Mouse (Mus musculus): ENCODE measurements around the gene Majin. TPM values are rescaled to one million over a fixed set of nuclear protein-coding genes. Genes with fewer than 3 reads are reported as not detected.

The Majin gene
- polyA plus RNA-seq, 1 experiment, result 0.08 TPM

- DNase-seq, result no peak
- Histone ChIP-seq H3K27ac (ENCODE audit: insufficient read depth, low read length) (no peak overlapping the region), H3K27me3 (ENCODE audit: control insufficient read depth, insufficient read depth, low read length) (no peaks in the 10 kb centered on the region), H3K4me3 (replicated peaks; ENCODE audit: insufficient read depth, low read depth, low read length) (no peak overlapping the region), H3K4me1 (ENCODE audit: control insufficient read depth, insufficient read depth, low read length) (peaks cover 13% of the 10 kb centered on the region)
- TF ChIP-seq POLR2A (IDR thresholded peaks at IDR 0.05; ENCODE audit: borderline replicate concordance, insufficient read depth, low read length) (no peak), CTCF (IDR thresholded peaks at IDR 0.05; ENCODE audit: borderline replicate concordance, insufficient read depth, low read depth, low read length) (no peak)
These were observed 54.6 kb downstream of the Majin start for GRCm38 (mm10) chr19:6238740-6239139.

- no peak overlapping the region for H3K27ac ChIP-seq (ENCODE audit: insufficient read depth, low read length)
- TF ChIP-seq POLR2A (IDR thresholded peaks at IDR 0.05; ENCODE audit: borderline replicate concordance, insufficient read depth, low read length) (no peak), CTCF (IDR thresholded peaks at IDR 0.05; ENCODE audit: borderline replicate concordance, insufficient read depth, low read depth, low read length) (no peak)
- 77% methylated on average over 1 of the region's 1 CpGs for WGBS
- H3K27me3 ChIP-seq (ENCODE audit: control insufficient read depth, insufficient read depth, low read length), result no peaks in the 10 kb centered on the region
- DNase-seq, result no peak
- peaks cover 13% of the 10 kb centered on the region for H3K4me1 ChIP-seq (ENCODE audit: control insufficient read depth, insufficient read depth, low read length)
- H3K4me3 ChIP-seq (replicated peaks; ENCODE audit: insufficient read depth, low read depth, low read length), result no peak overlapping the region
These were observed 55.9 kb downstream of the Majin start for GRCm38 (mm10) chr19:6240136-6240535.

- no peak overlapping the region for H3K27ac ChIP-seq (ENCODE audit: insufficient read depth, low read length)
- 38% methylated on average over 5 of the region's 5 CpGs for WGBS
- H3K4me1 ChIP-seq (ENCODE audit: control insufficient read depth, insufficient read depth, low read length), result peaks cover 13% of the 10 kb centered on the region
- TF ChIP-seq CTCF (IDR thresholded peaks at IDR 0.05; ENCODE audit: borderline replicate concordance, insufficient read depth, low read depth, low read length), result no peak
- no peak overlapping the region for H3K4me3 ChIP-seq (replicated peaks; ENCODE audit: insufficient read depth, low read depth, low read length)
- DNase-seq, result no peak
- no peaks in the 10 kb centered on the region for H3K27me3 ChIP-seq (ENCODE audit: control insufficient read depth, insufficient read depth, low read length)
These were observed 56.5 kb downstream of the Majin start for GRCm38 (mm10) chr19:6240725-6241124.

GRCm38 (mm10) chr19:6241274-6242107 is 57.3 kb downstream of the Majin start, which contains the start of gene Atg2a:
Atg2a (plus strand) TSS chr19:6241668.
- H3K4me3 ChIP-seq (replicated peaks; ENCODE audit: insufficient read depth, low read depth, low read length), result peak within 1 kb of the TSS; percentile 95
- no peak for TF ChIP-seq CTCF (IDR thresholded peaks at IDR 0.05; ENCODE audit: borderline replicate concordance, insufficient read depth, low read depth, low read length)
- peak; percentile 68; the same call in 1 of the 2 replicates for TF ChIP-seq POLR2A (IDR thresholded peaks at IDR 0.05; ENCODE audit: borderline replicate concordance, insufficient read depth, low read length)
- no peaks in the 10 kb centered on the region for H3K27me3 ChIP-seq (ENCODE audit: control insufficient read depth, insufficient read depth, low read length)
- peaks cover 13% of the 10 kb centered on the region for H3K4me1 ChIP-seq (ENCODE audit: control insufficient read depth, insufficient read depth, low read length)
- peak; percentile 98 to 100 for DNase-seq
- peak within 1 kb of the TSS; percentile 50 for H3K27ac ChIP-seq (ENCODE audit: insufficient read depth, low read length)
- under 1% methylated on average over 55 of the region's 55 CpGs for WGBS

GRCm38 (mm10) chr19:6242281-6242680 is 58.1 kb downstream of the Majin start:
- Histone ChIP-seq H3K4me1 (ENCODE audit: control insufficient read depth, insufficient read depth, low read length) (peaks cover 13% of the 10 kb centered on the region), H3K27me3 (ENCODE audit: control insufficient read depth, insufficient read depth, low read length) (no peaks in the 10 kb centered on the region), H3K27ac (ENCODE audit: insufficient read depth, low read length) (no peak overlapping the region), H3K4me3 (replicated peaks; ENCODE audit: insufficient read depth, low read depth, low read length) (peak overlapping the region; percentile 95)
- peak; percentile 48 to 56 for DNase-seq
- TF ChIP-seq POLR2A (IDR thresholded peaks at IDR 0.05; ENCODE audit: borderline replicate concordance, insufficient read depth, low read length) (no peak), CTCF (IDR thresholded peaks at IDR 0.05; ENCODE audit: borderline replicate concordance, insufficient read depth, low read depth, low read length) (no peak)
- WGBS, result 0% methylated on average over 4 of the region's 4 CpGs

- 82% methylated on average over 5 of the region's 5 CpGs for WGBS
- no peaks in the 10 kb centered on the region for H3K27me3 ChIP-seq (ENCODE audit: control insufficient read depth, insufficient read depth, low read length)
- TF ChIP-seq POLR2A (IDR thresholded peaks at IDR 0.05; ENCODE audit: borderline replicate concordance, insufficient read depth, low read length) (no peak), CTCF (IDR thresholded peaks at IDR 0.05; ENCODE audit: borderline replicate concordance, insufficient read depth, low read depth, low read length) (no peak)
- H3K4me1 ChIP-seq (ENCODE audit: control insufficient read depth, insufficient read depth, low read length), result peaks cover 13% of the 10 kb centered on the region
- no peak overlapping the region for H3K27ac ChIP-seq (ENCODE audit: insufficient read depth, low read length)
- no peak overlapping the region for H3K4me3 ChIP-seq (replicated peaks; ENCODE audit: insufficient read depth, low read depth, low read length)
- no peak for DNase-seq
These were observed 59.0 kb downstream of the Majin start for GRCm38 (mm10) chr19:6243226-6243625.

GRCm38 (mm10) chr19:6245806-6246205 is 61.6 kb downstream of the Majin start:
- H3K27ac ChIP-seq (ENCODE audit: insufficient read depth, low read length), result no peak overlapping the region
- no peak for TF ChIP-seq CTCF (IDR thresholded peaks at IDR 0.05; ENCODE audit: borderline replicate concordance, insufficient read depth, low read depth, low read length)
- H3K4me1 ChIP-seq (ENCODE audit: control insufficient read depth, insufficient read depth, low read length), result peaks cover 13% of the 10 kb centered on the region
- no peak for DNase-seq
- H3K27me3 ChIP-seq (ENCODE audit: control insufficient read depth, insufficient read depth, low read length), result no peaks in the 10 kb centered on the region
- no peak overlapping the region for H3K4me3 ChIP-seq (replicated peaks; ENCODE audit: insufficient read depth, low read depth, low read length)
- 18% methylated on average over 1 of the region's 1 CpGs for WGBS
